Mouse (Mus musculus): ENCODE measurements around the gene Prr30. TPM values are rescaled to one million over a fixed set of nuclear protein-coding genes. Genes with fewer than 3 reads are reported as not detected.

Gene Prr30
- not detected in 2 replicates for total RNA-seq (2023)

DNA sequence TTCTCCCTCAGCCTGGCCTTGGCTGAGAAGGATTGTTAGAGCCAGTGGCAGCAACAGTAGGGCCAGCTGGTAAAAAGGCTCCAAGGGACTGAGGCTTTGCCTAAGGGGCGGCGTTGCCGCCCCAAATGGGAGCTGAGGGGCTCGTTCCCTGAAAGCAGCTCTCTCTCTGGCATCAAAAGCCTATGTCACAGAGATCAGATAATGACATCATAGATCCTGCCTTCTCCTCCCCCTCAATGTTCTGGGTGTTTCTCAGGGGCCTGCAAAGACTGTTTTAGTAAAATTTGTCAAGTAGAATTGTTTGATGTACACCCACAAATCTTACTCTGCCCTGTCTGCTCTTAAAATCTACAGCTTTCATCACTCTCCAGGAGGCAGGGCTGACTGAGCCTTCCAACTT lies at the start of gene Prr30:
Gene Prr30, minus strand, starts transcription at position 101 of the 400 bp plus-strand sequence.

